Mouse (Mus musculus): ENCODE measurements around the gene Krt80.

GRCm38 (mm10) chr15:101388034-101388541, 18.1 kb upstream of the Krt80 start:
- TF ChIP-seq CTCF (IDR thresholded peaks at IDR 0.05; ENCODE audit: low read depth) (peak; percentile 64), EP300 (optimal IDR thresholded peaks at IDR 0.05) (no peak)
